Mouse (Mus musculus): Measurements from ENCODE around the gene Coq8a. TPM values are rescaled to one million over a fixed set of nuclear protein-coding genes. Genes with fewer than 3 reads are reported as not detected.

Gene Coq8a
- total RNA-seq, 2 experiments from 2014 or later, result 55.0 to 68.3 TPM

Other genes starting within 250 kb of the Coq8a start
- gene Cdc42bpa, start 239.1 kb downstream of the Coq8a start, total RNA-seq (2021), result 100 to 1,000 TPM; 239 to 246 TPM
- gene Psen2, start 63.8 kb upstream of the Coq8a start, total RNA-seq (2021), result 10 to 100 TPM; 18.8 to 21.0 TPM
- 10 to 100 TPM; 24.2 to 25.2 TPM for gene Itpkb, start 130.9 kb upstream of the Coq8a start, total RNA-seq (2021)

Data from layer of hippocampus, postnatal 36 days (tissue).